Mouse (Mus musculus): ENCODE results near the gene Prr27.
A peak's percentile ranks its signal among the peaks of the same experiment; 100 is the strongest.

Prr27 gene

DNA sequence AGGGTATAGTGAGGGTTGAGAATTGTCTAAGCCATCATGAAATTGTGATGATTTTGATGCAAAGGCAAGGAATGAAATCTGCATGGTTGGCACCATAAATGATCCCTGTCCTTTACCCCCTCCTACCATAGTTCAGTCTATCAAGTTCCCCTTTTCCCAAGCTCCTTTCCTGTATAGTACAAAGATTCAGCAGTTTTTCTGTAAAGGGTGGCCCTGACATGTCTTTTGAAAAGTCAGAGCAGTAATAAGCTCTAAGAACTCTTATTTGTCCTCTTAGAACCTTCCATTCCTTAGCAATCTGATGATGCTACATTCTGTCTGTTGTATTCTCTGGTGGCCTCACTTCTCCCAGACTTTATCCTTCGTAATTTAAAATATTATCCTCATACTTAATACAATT is at the start of gene Prr27:
Gene Prr27 (plus strand): TSS at position 301 of the 400 bp plus-strand sequence.
- no peak for DNase-seq (ENCODE audit: low read depth, low spot score)

GRCm38 (mm10) chr5:87782731-87783130 is 42.8 kb upstream of the Prr27 start:
- no peak for DNase-seq (ENCODE audit: low read depth, low spot score)

DNA sequence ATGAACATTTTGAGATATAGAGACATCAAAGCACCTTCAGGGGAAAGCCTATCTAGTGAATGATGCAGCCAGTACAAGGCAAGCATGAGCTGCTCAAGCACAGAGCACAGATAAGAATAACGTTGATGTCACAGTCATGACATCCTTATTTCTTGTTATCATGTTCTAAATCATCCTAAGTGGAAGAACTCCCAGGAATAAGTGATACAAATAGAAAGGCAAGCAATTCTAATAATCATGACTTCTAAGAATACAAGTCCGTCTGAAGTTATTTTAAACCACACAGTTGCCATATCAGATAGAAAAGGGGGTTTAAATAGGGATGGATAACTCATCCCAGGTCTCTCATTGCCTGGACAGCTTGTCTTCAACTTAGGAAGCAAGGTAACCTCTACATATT is 17.7 kb upstream of the Prr27 start, which contains the start of gene Csn1s2b:
Gene Csn1s2b (plus strand): TSS at position 301 of the 400 bp plus-strand sequence.
- no peak for DNase-seq (ENCODE audit: low read depth, low spot score)

- DNase-seq (ENCODE audit: low read depth, low spot score) = no peak
Measured at GRCm38 (mm10) chr5:87809253-87809652, 16.2 kb upstream of the Prr27 start.

DNA sequence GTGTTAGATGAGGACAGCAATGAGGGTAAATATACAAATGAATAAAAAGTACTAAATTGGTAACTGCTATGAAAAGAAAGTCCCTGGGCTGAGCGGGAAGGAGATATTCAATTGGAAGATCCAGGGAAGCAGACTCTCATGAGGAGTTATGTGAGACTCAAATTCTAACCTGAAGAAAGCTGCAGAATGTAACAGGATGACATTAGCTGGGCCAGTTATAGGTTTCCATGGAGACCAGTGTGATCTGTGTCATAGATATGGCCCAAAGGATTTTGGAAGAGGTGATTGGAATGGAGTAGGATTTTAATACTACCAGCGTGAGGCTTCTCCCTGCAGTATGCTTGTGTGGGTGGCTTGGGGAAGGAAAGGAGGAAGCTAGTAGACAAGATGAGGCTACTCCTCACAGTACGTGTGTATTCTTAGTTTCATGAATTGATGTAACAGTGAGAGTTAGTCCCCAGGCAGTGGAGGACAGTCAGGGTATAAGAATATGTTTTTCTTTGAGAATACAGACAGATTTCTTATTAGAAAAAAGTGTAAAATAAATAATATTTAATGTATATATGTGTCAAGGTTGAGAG is 29.7 kb downstream of the Prr27 start:
- peak; percentile 3 for DNase-seq (ENCODE audit: low read depth, low spot score)

DNA sequence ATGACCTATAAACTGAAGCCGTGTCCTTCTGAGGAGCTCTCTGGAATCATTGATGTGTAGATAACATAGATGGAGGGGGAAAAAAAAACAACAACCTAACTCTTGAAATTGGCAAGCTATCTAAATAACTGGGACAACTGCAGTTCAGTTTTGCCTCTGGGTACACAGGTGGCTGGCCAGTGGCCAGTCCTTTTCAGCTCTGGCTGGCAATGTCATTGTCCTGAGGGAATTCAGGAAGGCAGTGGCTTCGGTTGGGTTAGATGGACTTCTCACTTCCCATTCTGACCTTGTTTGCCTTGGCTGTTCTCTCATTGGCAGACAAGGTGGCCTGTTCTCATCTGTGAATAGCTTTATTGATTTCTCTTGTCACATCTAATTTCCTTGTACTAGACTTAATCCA is 44.6 kb downstream of the Prr27 start:
- no peak for DNase-seq (ENCODE audit: low read depth, low spot score)

DNA sequence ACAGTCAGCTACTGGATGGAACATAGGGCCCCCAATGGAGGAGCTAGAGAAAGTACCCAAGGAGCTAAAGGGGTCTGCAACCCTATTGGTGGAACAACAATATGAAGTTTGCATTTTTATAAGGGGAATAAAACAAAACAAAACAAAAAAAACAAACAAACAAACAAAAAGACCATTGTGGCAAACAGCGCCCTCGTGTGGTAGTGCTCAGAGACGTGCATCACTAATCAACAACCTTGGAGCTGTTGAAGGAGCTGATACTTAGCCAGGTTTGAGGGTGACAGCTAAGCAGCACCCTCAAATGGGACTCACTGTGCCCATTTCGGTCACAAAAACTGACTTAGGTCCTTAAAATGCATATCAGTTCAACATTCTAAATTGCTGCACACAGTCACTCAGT is 45.9 kb downstream of the Prr27 start:
- no peak for DNase-seq (ENCODE audit: low read depth, low spot score)

GRCm38 (mm10) chr5:87884729-87885128 is 59.2 kb downstream of the Prr27 start, which contains the start of gene Odam:
Gene Odam, plus strand, starts transcription at chr5:87885029.
- no peak for DNase-seq (ENCODE audit: low read depth, low spot score)
